Mouse (Mus musculus) E14TG2a.4 (cell line): ENCODE measurements at regions not wholly inside any gene's neighbourhood (a gene's known extent, or its start where the extent isn't known, plus 50 kb on each side); places are given as distances from the start of the nearest gene placed in this dataset.

ENCODE experiments used
- CTCF ChIP-seq: conservative IDR thresholded peaks from 2 replicates; pipeline ENCODE4 v1.5.1; 2014; ENCODE audit warnings: low read length
- NANOG ChIP-seq: IDR thresholded peaks from 2 replicates; pipeline ENCODE4 v1.6.1; 2014; ENCODE audit warnings: borderline replicate concordance, low read length, mixed read lengths

DNA sequence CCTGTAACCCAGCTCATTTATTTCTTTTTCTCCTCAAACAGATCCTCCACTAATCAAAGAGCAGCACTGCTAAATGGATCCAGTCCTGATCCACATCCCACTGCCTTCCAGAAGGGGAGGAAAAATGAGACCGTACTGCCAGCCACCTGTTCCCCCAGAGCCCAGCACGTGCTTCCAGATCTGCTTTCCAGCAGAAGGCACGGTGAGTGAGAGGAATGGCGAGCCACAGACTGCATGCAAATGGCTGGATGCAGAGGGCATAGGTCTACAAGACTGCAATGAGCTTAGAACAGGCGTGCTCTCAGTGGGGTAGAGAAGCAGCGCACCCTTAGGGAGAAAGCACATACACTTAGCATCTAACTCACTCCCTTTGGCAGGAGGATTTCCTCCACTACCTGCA, 265.0 kb downstream of the Irs2 start:
- TF ChIP-seq CTCF (no peak), NANOG (no peak)
